Mouse (Mus musculus): ENCODE measurements at regions not wholly inside any gene's neighbourhood (a gene's known extent, or its start where the extent isn't known, plus 50 kb on each side); places are given as distances from the start of the nearest gene placed in this dataset.
A peak's percentile ranks its signal among the peaks of the same experiment; 100 is the strongest.

DNA sequence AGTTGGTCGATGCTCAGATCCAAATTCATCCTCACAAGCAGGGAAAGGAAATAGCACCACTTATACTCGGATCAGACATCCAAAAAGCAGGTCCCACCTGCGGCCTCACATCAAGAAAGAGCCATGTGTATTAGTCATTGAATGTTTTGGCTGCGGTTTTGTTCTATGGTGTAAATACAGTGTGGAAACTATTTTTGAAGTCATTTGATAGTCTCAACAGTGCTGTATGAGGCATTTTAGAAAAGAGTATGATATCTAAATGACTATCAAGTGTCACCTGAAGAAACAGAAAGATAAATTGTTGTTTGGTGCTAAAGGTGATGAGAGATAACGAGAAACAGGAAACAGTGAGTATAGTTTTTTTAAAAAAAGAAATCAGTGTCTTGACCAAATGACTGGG lies 74.7 kb downstream of the Cep44 start:
- ATAC-seq (replicated peaks; ENCODE audit: poor library complexity), result no peak

DNA sequence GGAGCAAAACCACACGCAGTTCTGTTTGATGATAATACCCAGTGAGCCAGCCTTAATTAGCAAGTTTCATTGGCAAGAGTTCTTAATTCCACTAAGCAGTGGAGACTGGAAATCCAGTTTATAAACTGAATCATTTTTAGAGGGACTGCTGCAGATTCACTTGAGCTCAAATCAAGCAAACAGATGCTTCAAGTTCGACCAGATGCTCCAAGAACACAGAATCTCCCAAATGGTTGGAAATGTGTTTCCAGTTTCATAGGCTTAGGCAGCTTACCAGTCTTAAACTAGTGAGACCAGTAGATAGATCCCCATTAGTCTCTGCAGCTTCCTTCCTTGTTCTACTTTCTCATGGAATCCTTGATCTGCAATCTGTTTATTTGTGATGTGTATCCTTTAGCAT lies 75.7 kb downstream of the Cep44 start:
- ATAC-seq (replicated peaks; ENCODE audit: poor library complexity), result no peak

DNA sequence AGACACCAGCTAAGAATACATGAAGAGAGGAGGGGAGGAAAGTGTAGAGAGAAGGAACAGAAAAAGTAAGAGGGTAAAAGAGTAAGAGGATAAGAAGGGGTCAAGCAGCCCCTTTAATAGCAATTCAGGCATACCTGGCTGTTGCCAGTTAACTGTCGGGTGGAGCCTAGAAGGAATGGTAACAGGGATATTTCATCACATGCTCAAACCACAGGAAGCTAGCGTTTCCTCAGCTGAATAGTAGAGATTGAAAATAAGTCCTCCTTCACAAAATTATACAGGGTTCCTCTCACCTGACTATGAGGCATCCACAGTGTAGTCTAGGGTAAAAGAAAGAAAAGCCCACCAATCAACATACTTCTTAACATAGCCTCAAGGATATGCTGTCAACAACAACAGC lies 76.5 kb downstream of the Cep44 start:
- peak; percentile 75 for ATAC-seq (replicated peaks; ENCODE audit: poor library complexity)

DNA sequence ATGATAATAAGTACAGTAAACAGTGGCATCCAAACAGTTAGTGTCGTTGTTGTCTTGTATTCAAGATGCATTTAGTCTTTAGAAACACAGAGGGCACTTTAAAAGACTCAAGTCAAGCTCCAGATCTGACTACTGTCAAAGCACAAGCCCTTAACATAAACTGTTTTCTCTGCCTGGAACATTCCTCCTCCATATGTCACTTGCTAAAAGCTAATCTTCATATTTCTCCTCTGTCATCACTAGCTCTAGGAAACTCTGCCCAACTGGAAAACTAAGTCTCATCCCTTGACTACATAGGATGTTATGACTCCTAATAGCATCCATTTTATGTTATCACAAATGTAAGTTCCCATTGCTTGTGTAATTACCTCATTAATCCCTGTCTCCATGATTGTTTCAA lies 85.8 kb downstream of the Cep44 start:
- ATAC-seq (replicated peaks; ENCODE audit: poor library complexity), result no peak

DNA sequence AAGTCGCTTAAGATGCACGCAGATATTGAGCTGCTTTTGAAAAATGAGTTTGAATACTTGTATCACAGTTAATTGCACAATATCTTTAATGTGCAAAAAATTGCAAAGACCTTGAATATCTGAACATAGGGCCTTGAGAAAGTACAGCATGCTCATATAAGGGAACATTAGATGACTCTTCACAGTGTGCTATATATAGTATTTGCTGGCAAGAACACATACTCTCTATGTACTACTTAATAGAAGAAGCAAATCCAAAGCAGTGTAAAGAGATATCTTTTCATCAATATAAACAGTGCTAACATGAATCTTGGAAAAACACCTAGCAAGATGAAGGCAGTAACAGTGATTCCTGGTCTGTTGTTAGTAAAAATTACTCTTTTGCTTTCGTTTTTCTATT lies 99.9 kb downstream of the Cep44 start:
- no peak for ATAC-seq (replicated peaks; ENCODE audit: poor library complexity)

GRCm38 (mm10) chr8:56443676-56444075 lies 107.2 kb downstream of the Cep44 start:
- no peak for ATAC-seq (replicated peaks; ENCODE audit: poor library complexity)

- ATAC-seq (replicated peaks; ENCODE audit: poor library complexity), result peak; percentile 99
Measured at GRCm38 (mm10) chr8:56439417-56439816, 111.4 kb downstream of the Cep44 start.

DNA sequence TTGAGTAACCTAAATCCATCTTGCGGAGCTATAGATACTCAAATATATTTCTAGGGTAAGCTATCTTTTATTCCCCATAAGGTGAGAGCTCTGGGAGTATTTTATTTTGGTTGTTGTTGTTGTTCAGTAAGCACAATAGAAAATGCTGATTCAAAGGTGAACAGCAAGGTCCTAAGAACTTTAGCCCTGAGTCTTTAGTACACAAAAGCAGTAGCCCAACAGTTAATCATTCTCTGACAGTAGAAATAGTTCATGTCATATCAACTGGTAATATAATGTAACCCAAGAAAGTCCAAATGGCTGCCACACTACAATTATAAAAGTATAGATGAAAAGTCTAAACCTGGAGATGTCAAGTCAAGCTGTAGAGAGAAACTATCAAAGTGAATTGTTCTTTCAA lies 116.0 kb downstream of the Cep44 start:
- no peak for ATAC-seq (replicated peaks; ENCODE audit: poor library complexity)

DNA sequence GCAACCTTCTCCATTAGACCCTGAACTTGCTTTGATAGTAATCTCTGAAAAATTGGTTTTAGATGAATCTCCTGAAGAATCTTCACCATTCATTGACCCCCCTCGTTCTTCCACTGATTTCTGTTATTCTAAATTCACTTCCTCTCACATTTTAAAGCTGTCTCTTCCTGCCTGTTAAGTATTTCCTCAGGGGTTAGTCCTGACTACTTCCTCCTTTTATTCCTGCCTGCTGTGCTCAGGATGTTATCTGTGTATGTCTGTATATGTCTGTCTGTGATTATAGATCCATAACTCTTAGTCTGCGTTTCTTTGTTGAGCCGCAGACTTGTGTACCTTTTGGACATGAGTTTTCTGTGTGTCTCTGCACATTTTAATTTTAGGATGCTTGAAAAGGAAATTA lies 117.6 kb downstream of the Hpgd start:
- ATAC-seq (replicated peaks; ENCODE audit: poor library complexity), result peak; percentile 55

DNA sequence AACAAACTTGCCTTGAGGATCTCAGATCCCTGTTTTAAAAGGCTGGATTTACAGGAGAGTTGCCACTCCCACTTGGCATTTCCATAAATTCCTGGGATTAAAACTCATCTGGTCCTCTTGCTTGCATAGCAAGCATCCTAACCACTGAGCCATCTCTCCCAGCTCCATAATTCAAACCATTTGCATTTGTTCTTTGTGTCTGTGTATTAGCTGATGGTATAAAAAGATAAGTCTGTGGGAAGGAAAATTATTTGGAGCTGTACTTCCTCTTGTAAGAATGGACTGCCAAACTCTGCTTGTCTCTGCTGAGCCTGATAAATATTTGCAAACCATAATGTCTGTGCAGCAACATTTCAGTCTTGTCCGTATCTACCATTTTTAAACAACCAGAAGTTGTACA lies 116.0 kb downstream of the Hpgd start:
- ATAC-seq (replicated peaks; ENCODE audit: poor library complexity), result no peak

DNA sequence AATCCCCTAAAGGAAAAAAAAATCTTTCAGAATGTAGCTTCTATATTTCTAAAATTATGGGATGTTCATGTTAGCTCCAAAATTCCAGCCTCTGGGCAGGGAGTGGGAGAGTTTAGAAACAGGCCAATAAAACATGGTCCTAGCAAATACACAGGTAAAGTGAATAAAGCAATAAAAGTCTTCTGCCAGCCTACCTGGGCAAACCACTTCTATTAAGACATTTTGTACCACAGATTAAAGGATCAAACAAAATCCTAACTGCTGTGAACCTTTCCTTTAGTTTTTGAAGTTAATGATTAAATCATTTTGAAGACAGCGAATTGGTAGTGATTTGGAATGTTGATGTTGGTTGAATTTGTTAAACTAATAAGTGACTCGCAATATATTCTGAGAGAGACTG lies 112.9 kb downstream of the Hpgd start:
- ATAC-seq (replicated peaks; ENCODE audit: poor library complexity), result no peak

GRCm38 (mm10) chr8:56406317-56406716 lies 111.9 kb downstream of the Hpgd start:
- no peak for ATAC-seq (replicated peaks; ENCODE audit: poor library complexity)

DNA sequence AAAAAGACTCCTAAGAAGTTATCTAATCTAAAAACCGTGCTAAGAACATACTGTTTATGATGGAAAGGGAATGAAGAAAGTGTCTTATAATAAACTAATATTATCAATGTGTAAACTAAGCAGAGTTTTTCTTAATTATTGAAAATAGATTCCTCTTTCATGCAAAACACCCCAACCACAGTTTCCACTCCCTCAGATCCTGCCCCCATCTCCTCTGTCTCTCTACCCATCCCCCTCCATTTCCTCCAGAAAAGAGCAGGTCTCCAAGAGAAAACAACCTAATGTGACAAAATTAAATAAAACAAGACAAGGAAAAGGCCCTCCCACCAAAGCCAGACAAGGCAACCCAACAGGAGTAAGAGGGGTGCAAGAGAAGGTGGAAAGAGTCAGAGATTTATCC lies 103.2 kb downstream of the Hpgd start:
- ATAC-seq (replicated peaks; ENCODE audit: poor library complexity), result no peak

GRCm38 (mm10) chr8:56396352-56396751 lies 102.0 kb downstream of the Hpgd start:
- no peak for ATAC-seq (replicated peaks; ENCODE audit: poor library complexity)

GRCm38 (mm10) chr8:56392626-56393025 lies 98.2 kb downstream of the Hpgd start:
- ATAC-seq (replicated peaks; ENCODE audit: poor library complexity), result no peak

DNA sequence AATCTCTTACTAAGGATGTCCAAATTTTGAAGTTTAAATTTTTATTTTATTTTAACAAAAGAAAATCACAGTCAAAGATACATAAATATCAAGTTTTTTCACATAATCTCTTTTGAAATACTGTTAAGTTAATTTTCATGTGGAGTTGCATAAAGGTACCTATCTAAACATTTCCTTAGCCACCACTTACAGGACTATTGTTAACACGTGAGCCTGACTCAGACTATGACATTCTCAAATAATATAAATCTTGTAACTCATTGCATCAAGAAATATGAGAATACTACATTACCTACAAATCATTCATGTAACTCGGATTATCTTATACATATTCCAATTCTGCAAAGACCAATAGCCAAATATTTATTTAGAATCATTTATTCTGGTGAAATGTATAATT lies 97.8 kb downstream of the Hpgd start:
- ATAC-seq (replicated peaks; ENCODE audit: poor library complexity), result no peak

Measured in megakaryocyte progenitor cell, adult 5-6 weeks (primary cell).